Comparison of ENCODE assay signal across 31 mouse cellular contexts in the genomic region with DNA sequence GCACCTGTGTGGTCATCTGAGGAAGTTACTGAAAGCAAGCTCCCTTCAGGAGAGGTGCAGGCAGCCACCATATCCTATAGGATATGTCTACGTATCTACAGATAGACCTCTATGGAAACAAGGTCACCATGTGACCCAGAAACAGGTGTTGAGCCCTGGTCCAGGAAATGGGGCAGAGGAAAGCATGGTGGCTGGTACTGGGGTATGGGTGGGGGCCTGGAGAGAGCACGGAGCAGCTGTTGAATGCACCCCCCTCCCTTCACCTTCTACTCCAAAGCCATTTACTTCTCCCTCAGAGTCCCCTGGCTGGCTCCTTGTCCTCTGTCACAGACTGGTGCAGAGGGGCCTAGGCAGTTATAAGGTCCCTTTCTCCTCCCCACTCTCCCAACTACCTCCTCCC. TPM values are rescaled to one million over a fixed set of nuclear protein-coding genes. Genes with fewer than 3 reads are reported as not detected.
"Had no signal": no experiment of that assay in that cellular context is flagged by ENCODE, and none has a peak within 500 bp of the region (broad histone marks: within the 10 kb centered on the region; RNA-seq: fewer than 3 reads in every experiment).

No protein-coding gene starts in this region.

- ATAC-seq: hindbrain, postnatal 0 days; inflammation-experienced regulatory T-cells, adult 6 months; intestine, embryonic 16.5 days; liver, postnatal 0 days; lung, postnatal 0 days; midbrain, embryonic 13.5 days; midbrain, embryonic 16.5 days had no signal

- H3K9ac ChIP-seq: limb, embryonic 12.5 days; limb, embryonic 15.5 days; liver, embryonic 14.5 days; liver, postnatal 0 days; lung, embryonic 14.5 days; midbrain, embryonic 13.5 days; neural tube, embryonic 13.5 days had no signal

- H3K4me3 ChIP-seq: left cerebral cortex, adult 2 months; limb, embryonic 12.5 days; limb, embryonic 15.5 days; megakaryocyte, embryonic 14.5 days; midbrain, embryonic 10.5 days; midbrain, embryonic 13.5 days; myocyte; neural tube, embryonic 13.5 days had no signal

- H3K9me3 ChIP-seq: limb, embryonic 12.5 days; limb, embryonic 15.5 days; midbrain, embryonic 10.5 days; midbrain, embryonic 13.5 days; neural tube, embryonic 13.5 days had no signal

- H3K27me3 ChIP-seq: limb, embryonic 15.5 days; midbrain, embryonic 13.5 days; neural tube, embryonic 13.5 days had no signal

- DNase-seq: kidney, adult 2 months; kidney, postnatal 25 days; layer of hippocampus, postnatal 36 days; left cerebral cortex, postnatal 4 days; liver, postnatal 0 days; lung, embryonic 14.5 days; retina, postnatal 1 day; right cerebral cortex, postnatal 25 days had no signal

- H3K4me2 ChIP-seq: limb, embryonic 12.5 days; limb, embryonic 15.5 days; liver, embryonic 11.5 days; lung, embryonic 14.5 days; midbrain, embryonic 13.5 days; neural tube, embryonic 13.5 days had no signal

- H3K27ac ChIP-seq: hindbrain, postnatal 0 days; kidney, postnatal 0 days; left cerebral cortex, adult 2 months; limb, embryonic 12.5 days; limb, embryonic 15.5 days; liver, embryonic 14.5 days; midbrain, embryonic 10.5 days; midbrain, embryonic 13.5 days; neural tube, embryonic 13.5 days had no signal

- H3K4me1 ChIP-seq: limb, embryonic 12.5 days; limb, embryonic 15.5 days; midbrain, embryonic 13.5 days; neural tube, embryonic 13.5 days had no signal

- H3K36me3 ChIP-seq: limb, embryonic 12.5 days; limb, embryonic 15.5 days; midbrain, embryonic 10.5 days; midbrain, embryonic 13.5 days; neural tube, embryonic 13.5 days had no signal

RNA-seq across cellular contexts. Expression of a gene that starts 1.3 kb away (rescaled TPM):
- total RNA-seq: hindbrain, postnatal 0 days; layer of hippocampus, adult 8-10 months; layer of hippocampus, postnatal 10 days; layer of hippocampus, postnatal 36 days; left cerebral cortex, adult 2 months; left cerebral cortex, postnatal 10 days; left cerebral cortex, postnatal 4 days; monocyte, adult 5-6 weeks; neutrophil, adult 5-6 weeks had no signal
- polyA plus RNA-seq: hindbrain, postnatal 0 days; kidney, embryonic 14.5 days; limb, embryonic 12.5 days; limb, embryonic 15.5 days; liver, embryonic 11.5 days; liver, embryonic 14.5 days; liver, postnatal 0 days; lung, embryonic 14.5 days; lung, postnatal 0 days; midbrain, embryonic 10.5 days; midbrain, embryonic 13.5 days; midbrain, embryonic 16.5 days; neural tube, embryonic 13.5 days; spleen, adult 2 months had no signal

RNA-seq across cellular contexts. Expression of a gene that starts 19.7 kb away (rescaled TPM):
- total RNA-seq: hindbrain, postnatal 0 days; layer of hippocampus, adult 8-10 months; layer of hippocampus, postnatal 10 days; layer of hippocampus, postnatal 36 days; left cerebral cortex, adult 2 months; left cerebral cortex, postnatal 10 days; left cerebral cortex, postnatal 4 days; monocyte, adult 5-6 weeks; neutrophil, adult 5-6 weeks had no signal
- polyA plus RNA-seq: hindbrain, postnatal 0 days; inflammation-experienced regulatory T-cells, adult 6 months; limb, embryonic 12.5 days; limb, embryonic 15.5 days; liver, embryonic 11.5 days; liver, embryonic 14.5 days; lung, embryonic 14.5 days; midbrain, embryonic 10.5 days; midbrain, embryonic 13.5 days; midbrain, embryonic 16.5 days; myocyte; neural tube, embryonic 13.5 days had no signal

RNA-seq across cellular contexts. Expression of a gene that starts 34.4 kb away (rescaled TPM):
- total RNA-seq: hindbrain, postnatal 0 days; layer of hippocampus, adult 8-10 months; layer of hippocampus, postnatal 10 days; layer of hippocampus, postnatal 36 days; left cerebral cortex, adult 2 months; left cerebral cortex, postnatal 10 days; left cerebral cortex, postnatal 4 days; monocyte, adult 5-6 weeks; neutrophil, adult 5-6 weeks had no signal
- polyA plus RNA-seq: inflammation-experienced regulatory T-cells, adult 6 months; kidney, adult 2 months; kidney, embryonic 14.5 days; limb, embryonic 12.5 days; lung, embryonic 14.5 days; lung, postnatal 0 days; myocyte; spleen, adult 2 months had no signal

RNA-seq across cellular contexts. Expression of a gene that starts 35.0 kb away (rescaled TPM):
- total RNA-seq: layer of hippocampus, postnatal 10 days; layer of hippocampus, postnatal 36 days; left cerebral cortex, adult 2 months; left cerebral cortex, postnatal 10 days; left cerebral cortex, postnatal 4 days; monocyte, adult 5-6 weeks had no signal
- polyA plus RNA-seq: kidney, embryonic 14.5 days; limb, embryonic 12.5 days; lung, embryonic 14.5 days; lung, postnatal 0 days; midbrain, embryonic 10.5 days; midbrain, embryonic 13.5 days; midbrain, embryonic 16.5 days; myocyte; neural tube, embryonic 13.5 days had no signal

RNA-seq across cellular contexts. Expression of a gene that starts 43.9 kb away (rescaled TPM):
- total RNA-seq: left cerebral cortex, adult 2 months; left cerebral cortex, postnatal 10 days; left cerebral cortex, postnatal 4 days had no signal
- polyA plus RNA-seq: hindbrain, postnatal 0 days; midbrain, embryonic 16.5 days; myocyte; neural tube, embryonic 13.5 days had no signal
